Mouse (Mus musculus) ES-E14 (cell line): ENCODE results near the gene Cwc22.

Experiments used
- CHD2 ChIP-seq: IDR thresholded peaks from 2 replicates; pipeline ENCODE4 v1.6.1; 2014; ENCODE audit warnings: mild to moderate bottlenecking, low read depth, low read length, inconsistent platforms
- HCFC1 ChIP-seq: IDR thresholded peaks from 2 replicates; pipeline ENCODE4 v1.6.1; 2012; ENCODE audit warnings: low read length, inconsistent platforms, borderline replicate concordance; ENCODE audit not compliant: insufficient read depth
- MAFK ChIP-seq: IDR thresholded peaks from 2 replicates; pipeline ENCODE4 v1.6.1; 2014; ENCODE audit warnings: mild to moderate bottlenecking, low read depth, low read length, inconsistent platforms; ENCODE audit not compliant: insufficient read depth
- ZC3H11A ChIP-seq: IDR thresholded peaks from 2 replicates; pipeline ENCODE4 v1.6.1; 2012; ENCODE audit warnings: low read depth, mild to moderate bottlenecking, inconsistent platforms, low read length, borderline replicate concordance

- no peak for TF ChIP-seq ZC3H11A
- TF ChIP-seq MAFK = no peak
- no peak for TF ChIP-seq CHD2
- TF ChIP-seq HCFC1 = no peak
Observed at GRCm38 (mm10) chr2:77974366-77974765, 28.2 kb upstream of the Cwc22 start.
